Mouse (Mus musculus) bone marrow macrophage, adult 2 months (primary cell): ENCODE results near the gene Ryk. TPM values are rescaled to one million over a fixed set of nuclear protein-coding genes. Genes with fewer than 3 reads are reported as not detected.

Experiments
- H3K27ac ChIP-seq: 2 replicates; pipeline ENCODE4 v1.5.1; 2012; ENCODE audit warnings: low read depth, low read length; ENCODE audit not compliant: insufficient read depth
- H3K4me1 ChIP-seq: 2 replicates; pipeline ENCODE4 v1.6.1; 2012; ENCODE audit warnings: low read length; ENCODE audit not compliant: control insufficient read depth, insufficient read depth
- H3K4me3 ChIP-seq: 2 replicates; pipeline ENCODE4 v1.5.1; 2012; ENCODE audit warnings: mild to moderate bottlenecking, low read length, moderate library complexity; ENCODE audit not compliant: insufficient read depth
- CTCF ChIP-seq: IDR thresholded peaks from 2 replicates; pipeline ENCODE4 v1.5.1; 2012; ENCODE audit warnings: low read depth, mild to moderate bottlenecking, low read length, moderate library complexity
- POLR2A ChIP-seq: IDR thresholded peaks from 2 replicates; pipeline ENCODE4 v1.6.1; 2012; ENCODE audit warnings: mild to moderate bottlenecking, low read depth, low read length, borderline replicate concordance
- polyA plus RNA-seq: library from polyadenylated mRNA; stranded (reverse); fragments of >200 nt; gene quantifications from 2 replicates; pipeline ENCODE4 v1.2.4, GENCODE M21; 2012; ENCODE audit not compliant: missing spikeins, insufficient read depth, insufficient read length

The Ryk gene
- polyA plus RNA-seq, 1 experiment: 1.2 TPM

DNA sequence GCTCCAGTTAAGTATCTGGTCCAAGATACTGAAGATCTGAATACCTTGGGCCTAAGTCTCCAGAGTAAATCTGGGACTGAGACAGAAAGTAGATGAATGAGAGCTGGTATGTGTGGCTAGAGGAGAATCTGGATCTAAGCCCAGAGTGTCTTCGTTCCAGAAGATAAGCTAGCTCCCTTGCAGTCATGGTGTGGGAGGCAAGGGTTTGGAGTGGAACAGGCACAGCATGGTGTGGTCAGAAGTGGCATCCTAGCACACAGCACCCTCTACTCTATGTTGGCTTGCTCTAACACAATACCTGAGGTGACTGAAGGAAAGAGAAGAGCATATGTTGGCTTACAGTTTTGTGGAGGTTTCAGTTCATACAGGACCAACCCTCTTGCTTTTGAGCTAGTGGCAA is 79.9 kb downstream of the Ryk start:
- no peak overlapping the region for H3K27ac ChIP-seq
- TF ChIP-seq CTCF: no peak
- H3K4me3 ChIP-seq: no peak overlapping the region
- peaks cover 16% of the 10 kb centered on the region for H3K4me1 ChIP-seq

DNA sequence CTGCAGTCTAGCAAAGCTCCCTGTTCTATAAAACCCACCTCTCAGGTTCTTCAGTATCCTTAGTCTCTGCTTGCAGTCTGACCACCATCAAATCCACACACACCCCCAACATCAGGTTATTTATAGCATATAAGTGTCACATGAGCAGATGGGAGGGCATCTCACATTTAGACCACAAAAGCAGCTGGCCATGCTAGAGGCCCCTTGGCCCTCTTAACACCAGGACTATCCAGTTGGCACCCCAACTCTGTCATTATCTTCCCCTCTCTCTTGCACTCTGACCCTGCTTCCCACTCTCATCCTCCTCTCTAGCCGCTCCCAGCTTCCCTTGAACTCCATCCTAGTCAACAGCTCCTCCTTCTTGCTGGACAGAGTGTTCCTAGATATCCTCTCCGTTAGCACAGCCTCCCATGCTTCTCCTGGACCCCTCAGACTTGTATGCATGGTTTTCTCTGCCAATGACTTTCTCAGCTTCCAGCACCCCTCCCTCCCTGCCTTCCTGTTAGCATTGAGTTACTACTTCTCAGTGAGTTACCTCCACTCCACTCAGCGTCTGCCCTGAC is 80.7 kb downstream of the Ryk start:
- Histone ChIP-seq H3K27ac (no peak overlapping the region), H3K4me3 (no peak overlapping the region), H3K4me1 (peaks cover 16% of the 10 kb centered on the region)
- TF ChIP-seq POLR2A (no peak), CTCF (no peak)

DNA sequence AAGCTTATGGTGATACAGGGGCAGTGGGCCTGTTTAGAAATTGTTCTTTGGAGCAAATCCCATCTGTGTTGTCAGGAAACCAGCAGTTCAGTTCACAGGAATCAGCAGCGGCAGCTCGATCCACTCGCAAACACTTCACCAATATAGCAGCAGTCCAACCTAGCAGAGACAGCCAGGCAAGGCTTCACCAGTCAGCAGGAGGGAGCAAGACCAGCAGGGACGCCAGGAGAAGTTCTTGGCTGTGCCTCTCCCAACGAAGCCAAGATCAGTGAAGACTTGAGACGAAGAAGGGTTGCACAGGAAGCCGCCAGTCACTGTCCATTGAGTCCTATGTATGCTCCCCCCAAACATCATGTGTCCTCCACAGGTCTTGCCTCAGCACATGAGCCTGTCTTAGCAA is 81.4 kb downstream of the Ryk start:
- TF ChIP-seq POLR2A: no peak

DNA sequence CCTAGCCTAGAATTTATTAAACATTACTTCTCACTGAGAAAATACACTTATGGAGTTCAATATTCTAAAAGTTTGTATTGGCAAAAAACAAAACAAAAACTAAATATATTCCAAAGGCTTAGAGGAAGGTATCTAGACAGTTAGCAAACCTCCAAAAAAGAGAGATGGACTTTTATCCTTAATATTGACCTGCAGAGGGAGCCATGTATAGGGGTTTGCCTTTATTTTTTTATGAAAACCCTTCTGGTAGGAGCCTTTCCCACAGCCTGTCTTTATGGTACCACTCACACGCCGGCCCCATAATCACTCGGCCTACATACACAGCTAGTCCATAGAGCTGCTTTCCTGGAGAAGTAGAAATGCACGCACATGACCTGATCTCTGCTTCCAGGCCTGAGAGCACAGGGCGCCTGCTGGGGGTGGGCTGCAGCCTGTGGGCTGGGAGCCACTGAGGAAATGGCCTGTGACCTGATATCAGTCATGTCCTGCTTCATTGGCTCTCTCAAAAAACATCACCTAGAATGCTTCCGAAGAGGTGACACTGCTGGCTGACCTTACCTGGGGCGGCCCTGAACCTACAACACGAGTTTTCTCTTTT is 82.9 kb downstream of the Ryk start:
- Histone ChIP-seq H3K27ac (no peak overlapping the region), H3K4me1 (peaks cover 12% of the 10 kb centered on the region), H3K4me3 (no peak overlapping the region)
- TF ChIP-seq CTCF: no peak
- no peak for TF ChIP-seq POLR2A

More for the DNA sequence above, 81.4 kb downstream of the Ryk start:
- H3K27ac ChIP-seq: no peak overlapping the region
- H3K4me3 ChIP-seq: no peak overlapping the region
- peaks cover 16% of the 10 kb centered on the region for H3K4me1 ChIP-seq

DNA sequence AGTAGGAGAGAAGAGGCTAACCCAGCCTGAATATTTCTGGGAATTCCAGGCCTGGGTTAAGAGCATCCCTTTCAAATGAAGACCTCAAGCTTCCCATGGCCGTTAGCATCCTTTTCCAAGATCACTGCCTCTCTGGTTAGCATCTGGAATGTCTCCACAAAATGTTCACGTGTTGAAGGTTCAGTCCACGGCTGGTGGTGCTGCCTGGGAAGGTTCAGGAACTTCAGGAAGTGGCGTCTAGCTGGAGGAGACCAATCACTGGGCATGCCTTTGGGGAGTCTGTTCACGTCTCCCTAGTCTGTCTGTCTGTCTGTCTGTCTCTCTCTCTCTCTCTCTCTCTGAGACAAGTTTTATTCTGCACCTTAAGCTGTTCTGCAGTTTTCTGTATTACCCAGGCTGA is 84.8 kb downstream of the Ryk start:
- Histone ChIP-seq H3K4me3 (no peak overlapping the region), H3K4me1 (no peaks in the 10 kb centered on the region), H3K27ac (no peak overlapping the region)
- TF ChIP-seq POLR2A (no peak), CTCF (no peak)

DNA sequence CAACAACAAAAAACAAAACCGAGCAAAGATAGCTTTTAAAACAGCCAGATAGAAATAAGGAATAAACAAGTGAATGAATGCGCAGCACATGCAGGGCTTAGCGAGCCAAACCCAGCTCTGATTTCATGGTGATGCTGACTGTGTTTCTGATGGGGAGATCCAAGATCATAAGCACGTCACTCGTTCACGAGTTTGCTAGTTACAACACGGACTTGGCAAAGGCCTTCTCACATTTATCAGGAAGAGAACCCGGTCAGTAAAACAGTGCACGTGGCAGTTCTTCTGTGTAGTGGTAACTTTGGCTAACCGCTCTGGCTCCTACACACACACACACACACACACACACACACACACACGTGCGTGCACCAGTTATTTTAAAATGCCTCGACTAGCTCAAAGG is 87.1 kb downstream of the Ryk start:
- TF ChIP-seq POLR2A (no peak), CTCF (no peak)
- Histone ChIP-seq H3K27ac (no peak overlapping the region), H3K4me1 (no peaks in the 10 kb centered on the region), H3K4me3 (no peak overlapping the region)

DNA sequence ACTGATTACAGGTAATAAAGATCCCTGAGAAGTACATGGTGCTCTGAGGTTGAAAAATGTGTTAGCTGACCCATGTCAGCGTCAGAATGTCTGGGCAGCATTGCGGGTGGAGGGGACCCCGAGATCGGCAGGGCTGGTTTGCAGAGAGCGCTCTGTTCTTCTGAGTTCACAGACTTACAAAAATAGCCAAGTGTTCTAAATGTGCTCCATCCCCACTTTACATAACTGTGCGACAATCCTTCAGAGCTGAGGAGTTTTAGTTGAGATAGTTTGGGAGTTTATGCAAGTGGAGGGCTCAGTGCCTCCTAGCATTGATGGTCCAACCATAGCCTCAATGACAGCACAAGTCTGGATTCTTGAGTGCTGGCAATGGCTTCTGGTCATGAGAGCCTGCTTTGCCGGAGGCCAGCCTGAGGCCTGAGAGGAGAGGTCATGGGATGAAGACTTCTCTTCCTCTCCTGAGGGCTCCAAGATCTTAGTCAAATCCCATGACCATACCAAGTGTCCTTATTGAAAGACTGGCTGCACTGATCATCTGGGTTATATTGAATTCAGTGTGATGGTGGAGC is 88.2 kb downstream of the Ryk start:
- H3K4me3 ChIP-seq: no peak overlapping the region
- no peak for TF ChIP-seq CTCF
- TF ChIP-seq POLR2A: no peak
- no peak overlapping the region for H3K27ac ChIP-seq
- no peaks in the 10 kb centered on the region for H3K4me1 ChIP-seq

DNA sequence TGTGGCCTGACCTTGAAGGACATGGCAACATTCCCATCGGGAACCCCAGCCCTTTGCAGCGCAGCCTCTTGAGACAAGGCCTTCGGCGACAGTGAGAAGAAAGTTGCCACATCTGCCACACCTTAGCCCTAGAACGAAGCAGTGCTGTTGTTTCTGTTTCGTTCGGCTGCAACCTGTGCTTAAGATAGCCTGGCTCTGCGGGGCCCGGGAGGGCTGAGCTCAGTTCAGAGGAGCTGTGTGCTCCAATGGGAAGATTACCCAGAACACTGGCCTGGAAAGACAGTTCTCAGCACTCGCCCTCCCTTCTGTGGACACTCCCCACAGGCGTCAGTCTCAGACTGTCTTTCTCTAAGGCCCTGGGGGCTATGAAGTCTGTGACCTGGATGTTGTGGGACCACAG is 89.1 kb downstream of the Ryk start:
- Histone ChIP-seq H3K4me1 (no peaks in the 10 kb centered on the region), H3K4me3 (no peak overlapping the region), H3K27ac (no peak overlapping the region)
- TF ChIP-seq POLR2A (no peak), CTCF (no peak)

DNA sequence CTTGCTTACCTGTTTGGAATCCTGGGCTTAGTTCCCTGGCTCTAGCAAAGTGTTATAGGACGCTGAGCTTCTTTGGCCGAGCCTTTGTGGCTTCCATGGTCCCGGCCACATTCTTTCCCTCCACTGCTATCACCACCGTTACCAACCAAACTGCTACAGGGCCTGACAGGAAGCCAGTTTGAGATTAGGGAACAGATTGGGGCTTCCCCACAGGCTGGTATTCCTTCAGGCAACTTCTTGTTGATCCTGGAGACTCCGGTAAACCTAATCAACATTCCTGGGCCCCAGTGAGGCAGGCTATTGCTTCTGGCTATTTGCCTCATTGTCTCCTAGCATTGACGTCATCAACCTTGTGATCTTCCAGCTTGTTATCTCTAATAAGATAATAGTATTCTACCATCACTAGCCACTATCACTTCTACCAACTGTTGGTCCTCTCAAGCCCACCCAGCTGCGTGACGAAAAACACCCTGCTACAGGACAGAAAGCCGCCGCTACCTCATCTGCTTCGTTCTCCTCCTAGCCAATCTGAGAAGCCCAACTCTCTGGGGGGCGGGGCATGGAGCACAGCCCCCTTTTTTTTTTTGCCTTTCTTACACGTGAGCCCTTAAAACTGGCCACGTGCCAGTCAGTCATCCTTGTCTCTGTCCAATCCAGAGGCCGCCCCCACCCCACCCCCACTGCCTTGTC is 90.1 kb downstream of the Ryk start:
- H3K4me3 ChIP-seq: no peak overlapping the region
- TF ChIP-seq CTCF (no peak), POLR2A (no peak)
- no peak overlapping the region for H3K27ac ChIP-seq
- H3K4me1 ChIP-seq: no peaks in the 10 kb centered on the region

DNA sequence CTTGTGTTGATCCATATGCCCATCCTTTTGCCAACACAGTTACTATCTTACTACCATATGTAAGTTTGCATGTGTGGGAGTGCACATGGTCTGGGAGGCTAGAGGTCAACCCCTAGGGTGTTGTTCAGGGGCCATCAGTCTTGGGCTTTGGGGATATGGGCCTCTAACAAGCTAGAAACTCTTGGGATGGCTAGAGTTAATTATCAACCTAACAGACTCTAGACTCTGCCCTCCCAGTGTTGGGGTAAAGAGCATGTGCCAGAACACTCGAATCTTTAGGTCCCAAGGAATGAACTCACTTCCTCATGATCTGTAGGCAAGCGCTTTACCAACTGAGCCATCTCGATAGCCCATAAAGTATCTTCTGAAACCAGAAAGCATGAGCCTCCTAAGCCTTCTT is 91.4 kb downstream of the Ryk start:
- H3K27ac ChIP-seq: no peak overlapping the region

More for the DNA sequence above, 91.4 kb downstream of the Ryk start:
- Histone ChIP-seq H3K4me1 (no peaks in the 10 kb centered on the region), H3K4me3 (no peak overlapping the region)
- TF ChIP-seq POLR2A: no peak
- no peak for TF ChIP-seq CTCF
